Mouse (Mus musculus): Measurements from ENCODE around the gene Gm17268.

DNA sequence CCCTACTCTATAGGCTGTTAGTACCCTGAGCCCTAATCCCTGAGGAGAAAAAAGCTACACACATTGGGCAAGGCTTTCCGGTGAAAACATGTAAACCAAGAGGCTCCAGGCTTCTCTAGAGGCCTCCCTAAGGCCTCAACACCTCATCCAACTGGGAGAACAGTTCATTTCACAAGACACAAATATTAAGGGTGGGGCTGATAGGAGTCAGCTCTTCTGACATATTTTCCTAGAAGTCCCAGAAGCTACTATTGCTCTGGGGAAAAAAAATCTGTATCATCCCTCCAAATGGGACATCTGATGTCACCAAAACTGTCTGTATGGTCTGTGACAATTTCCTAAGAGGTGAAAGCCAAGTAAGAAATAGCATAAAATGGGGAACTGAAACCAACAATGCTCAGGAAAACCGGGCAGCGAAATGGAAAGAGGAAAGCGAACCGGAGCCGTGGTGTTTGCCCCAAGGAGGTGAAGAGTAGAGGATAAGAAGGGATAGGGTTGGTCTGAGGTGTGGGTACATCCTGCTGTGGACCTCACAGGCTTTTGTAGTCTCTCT, 15.8 kb downstream of the Gm17268 start:
- TF ChIP-seq GATA1 (IDR thresholded peaks at IDR 0.05; ENCODE audit: low read length): no peak
- no peak for TF ChIP-seq TAL1 (IDR thresholded peaks at IDR 0.05; ENCODE audit: low read length)
